Mouse (Mus musculus) c-Kit-positive CD71-negative TER-119-negative erythroid progenitor cells, embryonic 14.5 days (primary cell): ENCODE results near the gene Ttc39a.
A peak's percentile ranks its signal among the peaks of the same experiment; 100 is the strongest.
"Not testable (repeated sequence)": the region's sequence is repeated elsewhere in the genome, so short reads cannot be mapped to it uniquely, and the experiment has no call there.

Source experiments
- DNase-seq: peaks from one replicate; pipeline ENCODE4 v3.0.0-alpha.2; 2013; ENCODE audit warnings: low read depth

Gene Ttc39a

GRCm38 (mm10) chr4:109406486-109407175 lies at the start of gene Ttc39a:
Ttc39a (plus strand) TSS chr4:109406623.
- no peak for DNase-seq

GRCm38 (mm10) chr4:109378107-109378506 lies 28.3 kb upstream of the Ttc39a start:
- DNase-seq = no peak

DNA sequence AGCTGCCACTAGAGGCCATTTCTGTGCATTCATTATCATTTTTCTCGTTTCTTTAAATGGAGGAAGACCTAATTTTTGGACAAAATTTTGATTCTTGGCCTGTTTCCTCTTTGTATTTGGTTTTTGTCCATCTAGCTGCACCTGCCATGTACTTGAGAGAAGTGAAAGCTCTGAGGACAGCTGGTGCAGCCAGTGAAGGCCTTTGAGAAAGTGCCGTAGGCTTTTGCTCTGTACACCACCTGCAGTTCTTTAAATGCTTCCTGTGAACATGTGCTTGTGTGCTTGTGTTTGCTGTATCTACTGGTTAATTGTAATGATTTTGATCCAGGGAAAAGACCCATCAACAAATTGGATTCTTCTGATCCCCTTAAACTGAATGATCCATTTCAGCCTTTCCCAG lies 24.0 kb upstream of the Ttc39a start:
- no peak for DNase-seq

DNA sequence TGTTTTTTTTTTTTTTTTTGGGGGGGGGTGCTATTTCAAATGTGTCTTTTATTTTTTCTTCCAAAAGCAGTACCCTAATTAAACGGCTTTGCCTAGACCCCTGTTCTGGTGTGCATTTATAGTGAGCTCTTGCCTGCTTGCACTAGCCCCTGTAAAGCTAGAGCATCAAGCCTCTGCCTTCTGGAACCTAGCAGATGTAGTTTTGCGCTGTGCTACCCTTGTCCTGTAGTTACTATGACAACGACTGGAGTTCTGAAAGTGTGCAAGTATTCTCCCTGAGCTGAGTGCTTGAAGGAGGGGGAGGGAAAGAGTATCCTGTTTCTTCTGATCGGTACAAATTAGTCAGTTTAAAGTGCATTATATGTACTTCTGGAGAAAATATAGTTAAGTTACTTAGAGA lies 20.8 kb upstream of the Ttc39a start:
- DNase-seq = no peak

DNA sequence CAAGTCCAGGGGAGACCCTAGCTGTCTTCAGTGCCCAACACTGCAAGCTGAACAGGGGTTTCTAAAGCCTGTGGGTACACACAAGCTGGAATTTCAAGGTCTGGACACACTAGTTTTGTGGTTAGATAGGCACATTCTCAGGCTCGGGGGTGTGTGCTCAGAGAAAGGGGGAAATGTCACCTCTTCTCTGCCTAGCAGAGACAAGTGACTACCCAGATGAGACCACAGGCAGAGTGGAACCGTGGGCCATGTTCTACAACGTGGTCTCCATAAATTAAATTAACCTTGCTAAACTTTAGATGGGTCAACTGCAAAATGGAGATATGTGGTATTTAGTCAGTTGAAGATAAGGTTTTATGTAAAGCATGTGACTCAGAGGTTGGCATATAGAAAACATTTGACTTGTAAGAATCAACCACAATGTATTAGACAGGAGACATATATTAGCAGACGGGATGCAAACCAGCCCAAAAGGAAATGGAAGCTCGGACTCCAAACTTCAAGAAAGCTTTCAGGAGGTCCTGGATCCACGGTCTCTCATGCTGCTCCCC lies 13.1 kb upstream of the Ttc39a start:
- no peak for DNase-seq

GRCm38 (mm10) chr4:109393902-109394301 lies 12.5 kb upstream of the Ttc39a start:
- no peak for DNase-seq

DNA sequence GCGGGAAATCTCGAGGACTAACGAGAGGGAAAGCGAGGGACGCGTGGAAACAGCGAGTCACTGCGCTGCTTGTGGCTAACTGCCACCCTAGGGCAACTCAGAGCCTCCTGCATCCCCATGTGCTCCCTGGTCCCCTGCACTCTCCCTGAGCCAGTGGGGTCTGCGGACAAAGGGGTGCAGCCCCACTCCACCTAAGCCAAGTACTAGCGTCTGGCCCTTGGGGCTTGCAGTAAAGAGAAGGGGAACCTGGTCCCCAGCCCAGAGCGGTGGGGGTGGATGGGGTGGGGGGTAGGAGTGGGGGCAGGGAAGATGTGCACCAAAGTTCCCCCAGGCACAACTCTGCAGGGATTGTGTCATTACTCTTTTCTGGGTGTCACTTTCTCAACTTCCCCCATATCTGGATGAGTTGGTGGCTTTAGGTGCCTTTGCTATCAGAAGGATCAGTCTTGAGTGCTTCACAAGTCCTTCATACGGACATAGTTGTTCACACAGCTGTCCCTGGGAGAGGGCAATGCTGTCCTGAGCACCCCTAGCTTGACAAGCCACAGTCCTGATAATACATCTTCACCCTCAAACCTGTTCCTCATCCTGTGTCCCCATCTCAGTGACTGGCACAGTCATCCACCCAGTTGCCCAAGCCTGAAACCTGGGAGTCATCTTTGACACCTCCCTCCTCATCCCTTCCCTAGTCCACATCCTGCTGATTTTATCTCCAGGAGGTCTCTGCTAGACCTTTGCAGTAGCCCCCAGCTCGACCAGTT lies 11.9 kb upstream of the Ttc39a start:
- no peak for DNase-seq

DNA sequence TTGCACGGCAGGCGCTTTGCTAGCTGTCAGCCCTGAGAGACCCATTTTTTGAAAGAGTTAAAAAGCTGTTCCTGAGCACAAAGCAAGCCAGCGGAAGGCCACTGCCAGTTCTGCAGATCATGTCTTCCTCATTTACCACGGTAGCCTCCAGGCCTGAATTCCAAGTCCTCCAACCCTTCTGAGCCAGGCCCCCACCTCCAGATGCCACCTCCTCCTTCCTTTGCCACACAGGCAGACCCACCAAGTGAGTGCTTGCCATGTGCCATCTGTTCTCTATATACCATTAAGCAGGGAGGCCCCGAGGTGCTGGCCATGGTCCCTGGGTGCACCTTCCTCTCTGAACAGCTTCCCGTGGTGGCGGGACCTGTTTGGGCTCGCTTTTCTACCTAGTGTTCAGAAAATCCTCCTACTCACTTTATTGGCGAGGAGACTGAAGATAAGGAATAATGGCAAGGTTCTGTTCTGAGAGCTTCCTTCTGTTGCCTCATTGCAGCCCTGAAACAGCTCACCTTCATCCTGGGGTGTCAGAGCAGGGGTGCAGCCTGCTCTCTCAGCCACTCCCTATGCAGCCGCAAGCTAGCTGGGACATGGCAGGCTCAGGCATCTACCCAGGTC lies 6.0 kb upstream of the Ttc39a start:
- no peak for DNase-seq

- no peak for DNase-seq
These were observed 5.2 kb upstream of the Ttc39a start for GRCm38 (mm10) chr4:109401176-109401689.

GRCm38 (mm10) chr4:109404908-109405307 lies 1.5 kb upstream of the Ttc39a start:
- not testable (repeated sequence) for DNase-seq

DNA sequence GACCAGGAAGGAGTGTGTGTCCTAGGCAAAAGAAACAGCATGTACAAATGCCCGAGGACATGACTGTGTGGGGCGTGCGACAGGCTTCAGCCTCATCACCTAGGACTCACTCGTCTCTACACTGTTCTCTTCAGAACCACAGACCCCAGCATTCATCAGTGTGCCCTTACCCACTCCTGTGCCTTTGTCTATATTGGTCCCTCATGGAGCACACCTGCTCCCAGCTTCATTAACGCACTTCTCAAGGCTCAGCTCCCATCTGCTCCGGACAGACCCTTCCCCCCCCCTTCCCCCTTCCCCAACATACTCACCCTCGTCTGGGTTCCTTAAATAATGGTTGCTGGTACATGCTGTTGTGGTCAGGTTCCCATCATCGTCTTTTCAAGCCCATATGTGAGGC lies 1.0 kb upstream of the Ttc39a start:
- DNase-seq = no peak

- peak; percentile 69 for DNase-seq
These were observed 353 bp upstream of the Ttc39a start for GRCm38 (mm10) chr4:109406054-109406485.

DNA sequence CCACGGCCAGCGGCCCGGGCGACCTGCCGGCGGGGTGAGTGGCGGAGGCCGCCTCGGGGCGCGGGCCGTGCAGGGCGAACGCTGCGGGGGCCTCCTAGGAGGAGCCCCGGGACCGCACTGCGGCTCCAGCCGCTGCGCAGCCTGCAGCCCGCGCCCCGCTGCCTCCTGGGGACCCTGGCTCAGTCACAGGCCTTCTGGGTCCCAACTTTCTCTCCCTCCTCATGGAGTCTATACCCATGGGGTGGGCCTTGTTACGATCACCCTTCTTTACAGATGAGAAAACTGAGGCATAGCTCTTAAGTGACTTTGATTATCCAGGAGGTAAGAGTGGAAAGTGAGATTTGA lies 725 bp downstream of the Ttc39a start:
- DNase-seq = no peak

DNA sequence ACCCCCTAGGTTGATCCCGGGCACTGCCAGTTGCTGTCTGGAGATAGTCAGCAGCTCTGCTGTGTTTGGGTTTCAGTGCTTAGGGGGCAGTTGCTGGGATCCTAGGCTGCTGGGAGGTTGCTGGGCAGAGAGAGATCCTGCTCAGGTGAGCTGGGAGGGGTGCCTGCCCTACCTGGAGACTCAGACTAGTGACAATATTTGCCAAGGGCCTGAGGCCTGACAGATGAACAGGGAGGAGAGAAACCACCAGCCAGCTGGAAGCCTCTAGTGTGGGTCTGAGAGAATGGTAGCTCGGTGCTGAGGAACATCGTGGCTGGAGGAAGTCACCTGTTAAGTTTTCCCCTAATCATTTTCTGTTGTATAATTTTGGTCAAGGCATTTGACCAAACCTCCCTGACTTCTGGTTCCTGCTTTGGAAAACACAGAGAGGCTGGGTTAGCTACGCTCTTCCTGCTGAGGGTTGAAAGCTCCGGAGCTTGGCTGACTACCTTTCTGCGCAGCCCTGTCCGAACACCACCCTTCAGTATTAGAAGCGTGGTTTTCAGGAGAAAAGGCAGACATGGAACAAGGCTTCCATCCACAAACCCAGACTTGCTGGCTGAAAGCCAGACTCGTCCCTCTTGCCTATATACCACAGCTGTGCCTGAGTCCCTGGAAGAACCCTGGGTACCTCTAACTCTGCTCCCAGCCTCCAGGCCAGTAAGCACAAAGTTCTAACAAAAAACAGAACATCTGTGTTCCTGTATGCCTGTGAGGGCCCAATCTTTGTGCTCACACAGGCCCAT lies 1.5 kb downstream of the Ttc39a start:
- no peak for DNase-seq

DNA sequence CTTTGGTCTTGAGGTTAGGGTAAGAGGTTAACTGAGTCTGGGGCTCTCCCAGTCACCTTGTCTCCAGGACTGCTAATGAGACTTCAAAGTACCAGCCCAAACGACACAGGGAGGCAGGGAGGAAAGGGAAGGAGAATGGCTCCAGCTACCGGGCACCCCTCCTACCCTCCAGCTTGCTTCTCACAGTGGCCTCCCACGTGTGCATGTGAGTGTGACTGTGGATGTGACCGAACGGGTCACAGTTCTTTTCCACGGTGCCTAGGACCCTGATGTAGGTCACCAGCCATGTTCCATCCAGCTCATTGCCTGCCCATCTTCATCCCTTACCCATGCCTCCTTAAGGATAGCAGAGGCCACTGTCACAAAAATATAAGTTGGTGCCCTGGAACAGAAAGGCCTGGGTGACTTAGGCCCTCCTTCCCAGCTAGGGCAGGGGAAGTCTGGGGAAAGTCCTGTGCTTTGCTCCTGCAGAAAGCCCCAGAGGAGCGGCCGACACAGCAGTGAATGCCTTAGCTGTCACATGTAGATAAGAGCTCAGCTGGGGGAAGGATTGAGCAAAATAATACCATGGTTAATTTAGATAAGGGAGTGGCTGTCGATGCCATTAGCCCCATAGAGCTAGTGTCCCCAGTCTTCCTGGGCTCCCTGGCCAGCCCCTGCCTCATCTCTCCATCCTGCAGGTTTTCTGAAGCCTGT lies 4.4 kb downstream of the Ttc39a start:
- DNase-seq = peak; percentile 38

GRCm38 (mm10) chr4:109411377-109411967 lies 5.0 kb downstream of the Ttc39a start:
- no peak for DNase-seq

DNA sequence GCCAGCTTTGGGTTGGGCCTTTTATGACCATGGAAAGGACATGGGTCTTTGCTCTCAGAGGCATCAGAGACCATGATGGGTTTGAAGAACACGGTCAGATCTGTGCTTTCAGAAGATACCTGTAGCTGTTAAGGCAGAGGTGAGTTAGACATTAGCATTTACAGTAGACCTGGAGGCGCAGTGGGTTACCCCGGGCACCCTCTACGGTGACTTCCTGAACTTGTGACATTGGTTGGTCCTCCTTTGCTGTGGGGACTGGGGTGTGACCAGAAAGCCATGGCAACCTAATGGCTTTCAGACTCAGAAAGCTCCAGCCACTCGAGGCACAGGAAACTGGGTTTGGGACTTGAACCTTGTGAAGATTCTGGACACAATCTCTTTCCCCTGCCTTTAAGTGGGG lies 5.8 kb downstream of the Ttc39a start:
- DNase-seq = no peak

- no peak for DNase-seq
These were observed 11.6 kb downstream of the Ttc39a start for GRCm38 (mm10) chr4:109417998-109418397.

GRCm38 (mm10) chr4:109419017-109419416 lies 12.6 kb downstream of the Ttc39a start:
- DNase-seq = no peak

DNA sequence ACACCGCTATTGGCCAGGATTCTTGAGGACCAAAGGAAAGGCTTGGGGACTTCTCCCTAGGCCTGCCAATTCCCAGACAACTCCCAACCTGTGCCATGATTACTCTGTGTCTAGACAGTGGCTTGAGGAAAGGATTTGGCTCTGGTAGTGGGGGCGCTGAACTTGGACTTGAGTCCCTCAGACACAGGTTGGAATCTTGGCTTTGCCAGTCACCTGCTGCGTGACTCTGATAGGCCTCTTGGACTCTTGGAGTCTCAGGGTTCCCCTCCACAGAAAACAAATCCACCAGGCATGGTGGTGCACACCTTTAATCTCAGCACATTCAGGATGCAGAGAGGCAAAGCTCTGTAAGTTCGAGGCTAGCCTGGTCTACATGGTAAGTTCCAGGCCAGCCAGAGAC lies 13.1 kb downstream of the Ttc39a start:
- no peak for DNase-seq
